ENCODE assay signal across 10 mouse cellular contexts in genomic region chr19:3668551-3668950, GRCm38 (mm10). TPM values are rescaled to one million over a fixed set of nuclear protein-coding genes. Genes with fewer than 3 reads are reported as not detected.
DNase-seq lines count a peak whose midpoint lies in the region; ATAC-seq and TF ChIP-seq lines count a peak whose summit lies in the region.
"Had no signal": no experiment of that assay in that cellular context is flagged by ENCODE, and none has a peak within 500 bp of the region (broad histone marks: within the 10 kb centered on the region; RNA-seq: fewer than 3 reads in every experiment).

No protein-coding gene starts in this region.

- no peak for TF ChIP-seq CTCF in heart, postnatal 0 days (IDR thresholded peaks at IDR 0.05; ENCODE audit: low read depth)

- H3K9ac ChIP-seq in liver, embryonic 13.5 days = no peak overlapping the region
- no peak overlapping the region for H3K9ac ChIP-seq in liver, embryonic 12.5 days
- H3K9ac ChIP-seq in heart, postnatal 0 days (replicated peaks; ENCODE audit: low read depth, low read length) = no peak overlapping the region
- H3K9ac ChIP-seq: liver, embryonic 15.5 days had no signal

- ATAC-seq in liver, embryonic 13.5 days (ENCODE audit: low read depth) = no peak
- no peak for ATAC-seq in liver, embryonic 12.5 days
- no peak for ATAC-seq in heart, postnatal 0 days (ENCODE audit: insufficient read depth, low read depth)

- H3K27me3 ChIP-seq in liver, embryonic 13.5 days = no peaks in the 10 kb centered on the region
- H3K27me3 ChIP-seq in liver, embryonic 12.5 days (replicated peaks) = no peaks in the 10 kb centered on the region
- H3K27me3 ChIP-seq in heart, postnatal 0 days (ENCODE audit: control insufficient read depth, insufficient read depth, low read length) = no peaks in the 10 kb centered on the region
- H3K27me3 ChIP-seq: liver, embryonic 15.5 days had no signal

- no peak overlapping the region for H3K4me2 ChIP-seq in liver, embryonic 13.5 days
- no peak overlapping the region for H3K4me2 ChIP-seq in liver, embryonic 12.5 days
- H3K4me2 ChIP-seq in heart, postnatal 0 days (ENCODE audit: low read depth, low read length) = 0 out of 2 replicates have a peak overlapping the region, but pooled peaks have one; percentile 17
- H3K4me2 ChIP-seq: liver, embryonic 15.5 days had no signal

- TF ChIP-seq EP300 in heart, postnatal 0 days (IDR thresholded peaks at IDR 0.05; ENCODE audit: low read depth) = no peak

- 0 out of 2 replicates have a peak overlapping the region, but pooled peaks have one; percentile 12 for H3K27ac ChIP-seq in liver, embryonic 13.5 days
- H3K27ac ChIP-seq in liver, embryonic 12.5 days = no peak overlapping the region
- H3K27ac ChIP-seq in heart, postnatal 0 days (ENCODE audit: low read depth) = peak overlapping the region; percentile 68
- H3K27ac ChIP-seq: liver, embryonic 15.5 days had no signal

- intact Hi-C loops in heart, postnatal 36 days (cut with DNase I) = loop anchor here (2.0 kb wide), 1 partner anchor 16 kb away; no protein-coding TSS in a partner anchor
- intact Hi-C loops in left cerebral cortex, postnatal 36 days (cut with DNase I) = no loop called here

- no peaks in the 10 kb centered on the region for H3K9me3 ChIP-seq in liver, embryonic 13.5 days (replicated peaks)
- 0 out of 2 replicates have a peak, but pooled peaks cover 4% of the 10 kb centered on the region for H3K9me3 ChIP-seq in liver, embryonic 12.5 days (replicated peaks)
- no peaks in the 10 kb centered on the region for H3K9me3 ChIP-seq in heart, postnatal 0 days (replicated peaks; ENCODE audit: control insufficient read depth, low read length)
- H3K9me3 ChIP-seq: liver, embryonic 15.5 days had no signal

- 60% methylated on average over 10 of the region's 10 CpGs for WGBS in liver, embryonic 13.5 days (ENCODE audit: insufficient replicate concordance)
- WGBS in liver, embryonic 12.5 days (ENCODE audit: insufficient replicate concordance) = 71% methylated on average over 10 of the region's 10 CpGs
- 65% methylated on average over 10 of the region's 10 CpGs for WGBS in heart, postnatal 0 days

- DNase-seq in heart, adult 11 months = peak; percentile 95
- DNase-seq in heart, postnatal 36 days = no peak
- no peak for DNase-seq in liver, embryonic 13.5 days
- DNase-seq in heart, postnatal 0 days (ENCODE audit: low spot score) = no peak
- peak; percentile 40 for DNase-seq in naive thymus-derived CD4-positive, alpha-beta T cell, adult 2 months (ENCODE audit: low read depth)
- DNase-seq in left cerebral cortex, postnatal 36 days (ENCODE audit: low spot score in 2 of 2) = no peak
- no peak for DNase-seq in adrenal gland, adult (ENCODE audit: inconsistent age in 2 of 2, low spot score in 1 of 2)
- DNase-seq: kidney, adult 8-10 months had no signal

- peaks cover 66% of the 10 kb centered on the region for H3K4me1 ChIP-seq in liver, embryonic 13.5 days (replicated peaks)
- peaks cover 60% of the 10 kb centered on the region for H3K4me1 ChIP-seq in liver, embryonic 12.5 days
- H3K4me1 ChIP-seq in heart, postnatal 0 days (ENCODE audit: control insufficient read depth, insufficient read depth) = peaks cover 45% of the 10 kb centered on the region

- no peak overlapping the region for H3K4me3 ChIP-seq in liver, embryonic 13.5 days (replicated peaks)
- no peak overlapping the region for H3K4me3 ChIP-seq in liver, embryonic 12.5 days
- H3K4me3 ChIP-seq in heart, postnatal 0 days (ENCODE audit: low read depth, low read length) = no peak overlapping the region
- H3K4me3 ChIP-seq: liver, embryonic 15.5 days had no signal

- peaks cover 18% of the 10 kb centered on the region for H3K36me3 ChIP-seq in liver, embryonic 13.5 days
- peaks cover 18% of the 10 kb centered on the region for H3K36me3 ChIP-seq in liver, embryonic 12.5 days
- peaks cover 5% of the 10 kb centered on the region; the same call in 1 of the 2 replicates for H3K36me3 ChIP-seq in heart, postnatal 0 days (replicated peaks; ENCODE audit: control insufficient read depth, insufficient read depth, low read length)

RNA-seq across cellular contexts. Expression of gene Lrp5, which starts 17.8 kb away (rescaled TPM):
- 10 to 100 TPM; 51.3 to 60.3 TPM for total RNA-seq in heart, postnatal 36 days (2021)
- polyA plus RNA-seq in liver, embryonic 13.5 days (2015; fragmentation: Nextera tagmentation; extraction: Ambion mirVana) = 1.9 and 2.0 TPM in 2 replicates
- 2.7 TPM in 2 replicates for polyA plus RNA-seq in liver, embryonic 12.5 days (2016; fragmentation: Nextera tagmentation; extraction: Ambion mirVana)
- 28.0 and 30.5 TPM in 2 replicates for total RNA-seq in heart, postnatal 0 days (2014; rRNA removed; ENCODE audit: low replicate concordance)
- polyA plus RNA-seq in heart, postnatal 0 days (2015; fragmentation: Nextera tagmentation; extraction: Ambion mirVana) = 1.8 and 1.9 TPM in 2 replicates
- 1 to 10 TPM; 9.1 to 9.2 TPM for total RNA-seq in left cerebral cortex, postnatal 36 days (2021)

RNA-seq across cellular contexts. Expression of gene 1810055G02Rik, which starts 39.5 kb away (rescaled TPM):
- total RNA-seq in heart, postnatal 36 days (2021) = 1 to 10 TPM; 7.3 to 7.5 TPM
- 13.2 and 14.5 TPM in 2 replicates for polyA plus RNA-seq in liver, embryonic 13.5 days (2015; fragmentation: Nextera tagmentation; extraction: Ambion mirVana)
- 16.4 and 16.5 TPM in 2 replicates for polyA plus RNA-seq in liver, embryonic 12.5 days (2016; fragmentation: Nextera tagmentation; extraction: Ambion mirVana)
- 17.3 and 19.6 TPM in 2 replicates for total RNA-seq in heart, postnatal 0 days (2014; rRNA removed; ENCODE audit: low replicate concordance)
- 10.8 and 12.2 TPM in 2 replicates for polyA plus RNA-seq in heart, postnatal 0 days (2015; fragmentation: Nextera tagmentation; extraction: Ambion mirVana)
- total RNA-seq in left cerebral cortex, postnatal 36 days (2021) = 10 to 100 TPM; 32.7 to 33.5 TPM

Comparison
In these comparisons a context has a peak if more than half of its experiments do, and no peak if none do; other contexts are left out.
1. DNase-seq: peak in heart, adult 11 months (single experiment) and naive thymus-derived CD4-positive, alpha-beta T cell, adult 2 months (single experiment); none in heart, postnatal 36 days (0 of 2), liver, embryonic 13.5 days (single experiment), heart, postnatal 0 days (single experiment), left cerebral cortex, postnatal 36 days (0 of 2) and adrenal gland, adult (0 of 2).